In genomic region chr7:35585191-35586054, GRCm38 (mm10) we compare ENCODE assay signal across 1 mouse cellular context.
TF ChIP-seq lines count a peak whose summit lies in the region.

Rgs9bp (minus strand) TSS chr7:35585582.

TF ChIP-seq in CH12.LX, 34 proteins besides CTCF, POLR2A, EP300 and RAD21 (continued from another document):
- TF ChIP-seq UBTF (IDR thresholded peaks at IDR 0.05; ENCODE audit: low read depth, low read length) (no peak), MAFK (IDR thresholded peaks at IDR 0.05; ENCODE audit: insufficient replicate concordance, low read length) (no peak), HCFC1 (IDR thresholded peaks at IDR 0.05; ENCODE audit: low read depth, low read length) (no peak), ZKSCAN1 (IDR thresholded peaks at IDR 0.05; ENCODE audit: borderline replicate concordance, low read depth, low read length) (no peak), BHLHE40 (IDR thresholded peaks at IDR 0.05; ENCODE audit: low read depth, low read length) (0 out of 2 replicates have a peak, but pooled peaks have one; percentile 14)
TF ChIP-seq in CH12.LX: peak in this region for 3.
